Mouse (Mus musculus): Measurements from ENCODE around the gene Nectin2.
A peak's percentile ranks its signal among the peaks of the same experiment; 100 is the strongest.

Gene Nectin2

DNA sequence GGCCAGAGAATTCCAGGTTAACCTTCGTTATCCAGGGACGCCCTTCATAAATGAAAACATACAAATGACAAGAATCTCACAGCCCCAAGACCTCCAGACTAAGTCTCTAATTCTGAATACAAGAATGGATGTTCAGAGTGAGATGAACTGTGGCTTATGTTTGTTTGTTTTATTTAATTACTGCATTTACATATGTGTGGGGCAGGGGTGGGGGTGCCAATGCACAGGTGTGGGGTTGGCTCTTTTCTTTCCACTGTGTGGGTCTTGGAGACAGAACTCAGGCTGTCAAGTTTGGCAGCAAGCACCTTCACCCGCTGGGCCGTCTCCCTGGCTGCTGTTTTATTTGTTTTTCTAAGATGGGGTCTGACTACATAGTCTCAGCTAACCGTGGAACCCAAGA, 7.8 kb downstream of the Nectin2 start:
- no peak for DNase-seq

DNA sequence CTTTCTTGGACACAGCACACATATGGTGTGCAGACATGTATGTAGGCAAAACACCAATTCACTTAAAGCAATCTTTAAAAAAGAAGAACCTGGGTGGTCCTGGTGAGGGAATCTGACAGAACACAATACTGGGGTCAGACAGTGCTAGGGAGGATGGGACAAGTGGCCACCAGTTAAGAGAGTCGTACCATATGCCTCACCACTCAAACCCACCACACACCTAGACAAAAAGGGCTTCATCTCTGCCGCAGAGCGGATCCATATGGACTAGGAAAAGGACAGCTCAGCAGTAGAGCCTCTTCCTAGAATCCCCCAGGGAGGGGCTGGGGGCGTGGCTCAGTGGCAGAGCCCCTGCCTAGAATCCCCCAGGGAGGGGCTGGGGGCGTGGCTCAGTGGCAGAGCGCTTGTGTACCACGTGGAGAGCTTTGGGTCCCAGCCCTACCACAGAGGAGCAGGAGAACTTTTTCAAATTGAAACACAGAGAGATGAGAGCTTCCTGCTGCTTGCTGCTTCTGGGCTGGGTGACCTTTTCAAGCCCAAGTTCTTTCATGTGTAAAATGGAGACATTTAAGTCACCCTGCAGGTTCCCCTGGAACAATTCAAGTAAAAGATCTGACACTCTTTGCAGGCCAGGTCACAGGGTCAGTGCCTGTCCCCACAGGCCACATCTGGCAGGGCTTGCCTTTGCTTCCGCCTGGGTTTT, 8.8 kb downstream of the Nectin2 start:
- no peak for DNase-seq

DNA sequence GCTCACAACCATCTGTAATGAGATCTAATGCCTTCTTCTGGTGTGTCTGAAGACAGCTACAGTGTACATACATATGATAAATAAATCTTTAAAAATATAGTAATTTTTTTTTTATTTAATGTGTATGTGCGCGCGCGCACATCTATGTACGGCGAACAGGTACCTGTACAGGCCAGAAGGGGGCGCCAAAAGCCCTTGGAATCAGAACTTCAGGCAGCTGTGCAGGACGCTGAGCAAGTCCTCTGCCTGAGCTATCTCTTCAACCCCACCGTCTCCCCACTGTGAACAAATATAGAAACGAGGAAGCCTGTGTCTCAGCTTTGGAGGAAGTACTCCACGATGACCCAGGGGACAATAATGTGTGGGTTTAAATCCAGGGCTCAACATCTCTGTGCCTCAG, 10.0 kb downstream of the Nectin2 start:
- DNase-seq, result no peak

GRCm38 (mm10) chr7:19738771-19739170, 11.5 kb downstream of the Nectin2 start:
- no peak for DNase-seq

GRCm38 (mm10) chr7:19736389-19737057, 13.8 kb downstream of the Nectin2 start:
- no peak for DNase-seq

DNA sequence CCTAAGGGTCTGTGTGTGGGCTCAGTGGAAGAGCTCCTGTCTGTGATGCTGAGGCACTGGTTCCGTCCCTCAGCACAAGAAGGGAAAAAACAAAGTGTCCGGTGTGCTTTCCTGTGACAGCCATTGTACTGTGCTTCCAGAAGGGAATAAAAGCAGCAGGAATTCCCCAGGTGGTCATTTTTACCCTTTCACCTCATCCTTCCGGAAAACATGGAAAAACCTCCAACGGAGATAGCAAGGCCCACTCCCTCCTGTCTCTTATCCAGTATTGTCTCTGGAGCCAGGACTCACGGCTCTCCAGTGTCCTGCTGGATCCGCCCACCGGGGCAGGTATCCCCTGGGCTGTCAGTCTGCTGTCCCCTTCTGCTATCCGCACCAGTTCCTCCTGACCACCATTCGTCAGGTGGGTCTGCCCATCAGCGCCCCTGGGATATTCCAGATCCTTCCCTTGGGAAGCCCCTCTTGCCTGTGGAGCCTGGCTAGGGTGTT, 16.1 kb downstream of the Nectin2 start:
- no peak for DNase-seq

DNA sequence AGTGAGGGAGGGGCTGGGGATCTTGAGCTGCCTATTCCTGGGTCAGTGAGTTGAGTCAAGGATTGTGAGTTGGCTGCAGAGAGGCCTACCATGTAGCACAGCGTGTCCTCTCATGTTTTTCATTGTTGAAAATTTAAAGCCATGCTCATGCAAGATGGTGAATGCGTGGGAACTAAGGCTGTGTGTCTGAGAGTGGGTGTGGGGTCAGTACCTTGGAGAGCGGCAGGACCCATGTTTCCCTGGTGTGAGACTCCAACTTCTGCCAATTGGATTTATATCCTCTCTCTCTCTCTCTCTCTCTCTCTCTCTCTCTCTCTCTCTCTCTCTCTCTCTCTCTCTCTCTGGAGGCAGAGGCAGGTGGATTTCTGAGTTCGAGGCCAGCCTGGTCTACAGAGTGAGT, 23.7 kb downstream of the Nectin2 start:
- DNase-seq, result no peak

GRCm38 (mm10) chr7:19724167-19724566, 26.1 kb downstream of the Nectin2 start:
- DNase-seq, result no peak

DNA sequence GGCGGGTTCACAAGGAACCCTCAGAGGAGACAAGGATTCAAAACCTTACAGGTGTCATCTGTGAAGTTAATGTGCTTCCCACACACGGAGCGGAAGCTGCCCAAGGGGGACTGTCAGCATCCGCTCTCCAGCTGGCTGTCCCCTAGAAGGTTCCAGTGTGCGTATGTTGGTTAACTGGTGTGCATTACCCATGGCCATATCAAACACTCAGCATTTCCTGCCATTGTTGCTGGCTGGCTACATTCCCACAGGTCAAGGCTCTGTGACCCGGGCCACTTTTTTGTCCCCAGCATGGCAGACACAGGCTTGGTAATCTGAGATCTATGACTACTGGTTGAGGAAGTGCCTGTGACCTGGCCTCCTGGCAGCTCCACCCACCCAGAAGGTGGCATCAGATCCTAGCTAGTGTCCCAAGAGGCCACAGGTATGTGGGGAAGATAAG, 27.5 kb downstream of the Nectin2 start:
- DNase-seq, result no peak

- DNase-seq, result no peak
Measured at GRCm38 (mm10) chr7:19719200-19719599, 31.1 kb downstream of the Nectin2 start.

DNA sequence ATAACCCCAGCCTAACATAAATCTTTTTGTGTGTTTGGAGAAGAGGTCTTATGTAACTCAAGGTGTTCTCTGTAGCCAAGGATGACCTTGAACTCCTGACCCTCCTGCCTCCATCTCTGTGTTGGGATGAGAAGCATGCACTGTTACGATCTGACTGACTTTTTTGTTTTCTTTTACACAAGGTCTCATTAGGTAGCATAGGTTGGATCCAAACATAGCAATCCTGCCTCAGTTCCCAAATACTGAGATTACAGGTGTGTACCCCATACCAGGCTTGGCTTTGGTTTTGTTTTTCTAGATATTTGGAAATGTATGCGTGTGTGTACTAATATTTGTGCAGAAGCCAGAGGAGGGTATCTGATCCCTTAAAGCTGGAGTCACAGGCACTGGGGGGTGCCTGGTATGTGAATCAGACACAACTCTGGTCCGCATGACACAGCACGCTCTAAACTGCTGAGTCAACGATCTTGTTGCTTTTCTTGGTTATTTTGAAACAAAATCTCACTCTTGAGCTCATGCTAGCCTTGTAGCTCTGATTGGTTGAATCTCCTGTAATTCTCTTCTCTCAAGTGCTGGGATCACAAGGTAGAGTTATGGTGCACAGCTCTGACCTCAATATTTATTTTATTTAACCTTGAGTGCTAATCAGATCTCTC, 31.9 kb downstream of the Nectin2 start:
- no peak for DNase-seq

DNA sequence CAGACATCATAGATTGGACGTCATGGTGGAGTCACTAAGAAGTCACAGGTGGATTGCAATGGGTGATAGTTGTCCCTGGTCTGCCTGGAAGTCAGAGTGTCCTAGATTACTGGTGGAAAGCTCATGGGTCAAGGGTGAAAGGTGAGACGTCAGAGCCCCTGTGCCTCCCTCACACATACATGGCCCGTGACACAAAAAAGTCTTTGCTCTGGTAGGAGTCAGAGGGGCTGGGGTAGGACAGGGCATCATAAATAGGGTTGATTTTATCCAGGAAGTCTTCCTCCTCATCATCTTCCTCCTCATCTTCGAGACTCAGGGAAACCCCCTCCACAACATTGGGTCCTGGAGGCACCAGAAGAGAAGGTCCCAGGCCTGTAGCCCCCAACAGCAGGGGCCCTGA, 32.9 kb downstream of the Nectin2 start:
- DNase-seq, result no peak

GRCm38 (mm10) chr7:19716822-19717221, 33.5 kb downstream of the Nectin2 start:
- DNase-seq, result no peak

GRCm38 (mm10) chr7:19716055-19716682, 34.1 kb downstream of the Nectin2 start:
- DNase-seq, result no peak

GRCm38 (mm10) chr7:19715239-19716054, 34.8 kb downstream of the Nectin2 start, which contains the start of gene Tomm40:
Gene Tomm40 (minus strand): TSS chr7:19715438.
- peak; percentile 99 for DNase-seq

DNA sequence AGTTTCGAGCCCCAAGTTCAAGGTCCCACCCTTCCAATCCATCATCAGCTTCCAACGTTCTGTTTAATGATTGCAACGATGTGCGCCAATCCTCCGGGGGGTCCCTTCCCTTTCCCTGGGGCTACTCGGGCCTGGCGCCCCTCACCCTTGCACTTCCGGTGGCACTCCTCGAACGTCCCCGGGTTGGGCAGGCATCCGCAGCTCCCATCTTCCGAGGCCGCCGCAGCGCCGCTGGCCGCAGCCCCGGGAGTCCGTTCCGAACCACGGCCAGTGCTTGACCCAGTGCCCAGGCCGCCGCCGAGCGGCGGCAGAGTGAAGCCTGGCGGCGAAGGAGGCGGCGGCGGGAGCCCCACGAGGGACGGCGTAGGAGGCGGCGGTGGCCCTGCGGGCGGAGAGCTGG, 35.4 kb downstream of the Nectin2 start:
- no peak for DNase-seq

GRCm38 (mm10) chr7:19713598-19713997, 36.7 kb downstream of the Nectin2 start:
- DNase-seq, result no peak

GRCm38 (mm10) chr7:19713196-19713595, 37.1 kb downstream of the Nectin2 start:
- peak; percentile 43 for DNase-seq

- no peak for DNase-seq
Measured at GRCm38 (mm10) chr7:19712414-19712813, 37.9 kb downstream of the Nectin2 start.

GRCm38 (mm10) chr7:19710650-19711049, 39.6 kb downstream of the Nectin2 start:
- no peak for DNase-seq

DNA sequence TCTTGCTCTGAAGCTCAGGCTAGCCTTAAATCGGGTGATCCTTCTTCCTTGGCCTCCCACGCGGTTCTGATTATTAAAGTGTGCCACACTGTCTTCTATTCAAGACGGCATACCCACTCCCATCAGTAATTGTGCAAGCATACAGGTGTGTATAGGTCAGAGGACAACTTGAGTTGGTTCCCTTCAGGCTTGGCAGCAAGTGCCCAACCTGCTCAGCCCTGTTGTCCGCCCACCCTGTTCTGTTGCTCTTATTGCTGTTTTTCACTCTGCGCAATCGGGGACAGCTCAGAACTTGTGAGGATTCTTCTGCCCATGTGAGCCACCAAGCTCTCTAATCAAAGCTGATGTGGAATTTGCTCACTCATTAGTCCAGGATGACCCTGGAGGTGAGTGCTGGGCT, 45.0 kb downstream of the Nectin2 start:
- no peak for DNase-seq

DNA sequence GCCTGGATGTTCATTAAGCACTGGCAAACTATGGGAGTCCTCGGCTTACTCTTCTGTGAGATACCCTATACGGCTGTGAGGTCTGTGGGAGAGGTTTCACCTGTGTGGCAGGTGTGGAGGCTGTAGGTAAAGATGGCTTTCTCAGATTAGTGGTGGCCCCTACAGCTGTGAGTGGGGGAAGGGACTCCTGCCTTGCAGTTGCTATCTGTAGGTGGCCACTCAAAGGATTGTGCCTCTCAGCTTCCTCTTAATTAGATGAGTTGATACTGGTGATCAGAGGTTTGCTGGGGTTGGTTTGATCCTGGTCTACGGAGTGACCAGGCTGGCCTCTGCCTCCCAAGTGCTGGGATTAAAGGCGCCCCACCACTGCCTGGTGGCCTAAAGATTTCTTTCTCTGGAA, 45.8 kb downstream of the Nectin2 start:
- no peak for DNase-seq

Measured in thymus, postnatal 25 days (tissue).